Mouse (Mus musculus): ENCODE measurements around the gene Pced1b.

DNA sequence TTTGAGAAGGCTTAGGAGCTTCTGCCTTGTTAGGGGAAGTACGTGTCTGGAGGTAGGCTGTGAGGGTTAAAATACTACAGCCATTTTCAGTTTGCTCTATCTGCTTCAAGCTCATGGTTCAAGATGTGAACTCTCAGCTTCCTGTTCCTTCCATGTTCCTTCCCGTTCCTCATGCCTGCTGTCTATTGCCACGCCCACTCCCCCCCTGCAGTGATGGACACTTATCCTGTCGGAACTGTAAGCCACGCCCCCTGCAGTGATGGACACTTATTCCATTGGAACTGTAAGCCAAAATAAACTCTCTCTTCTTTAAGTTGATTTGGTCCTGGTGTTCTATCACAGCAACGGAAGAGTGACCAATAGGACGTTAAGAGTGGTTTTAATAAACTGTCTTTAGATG is 166.0 kb downstream of the Pced1b start:
- no peak for TF ChIP-seq POLR2A (IDR thresholded peaks at IDR 0.05; ENCODE audit: insufficient read depth, low read length)
- no peak for TF ChIP-seq CTCF (IDR thresholded peaks at IDR 0.05; ENCODE audit: low read depth, low read length)
